Mouse (Mus musculus): ENCODE results near the gene Surf1. TPM values are rescaled to one million over a fixed set of nuclear protein-coding genes. Genes with fewer than 3 reads are reported as not detected.

Gene Surf1
- total and polyA plus RNA-seq, 3 experiments, result 52.1 to 74.8 TPM; not detected in 1

DNA sequence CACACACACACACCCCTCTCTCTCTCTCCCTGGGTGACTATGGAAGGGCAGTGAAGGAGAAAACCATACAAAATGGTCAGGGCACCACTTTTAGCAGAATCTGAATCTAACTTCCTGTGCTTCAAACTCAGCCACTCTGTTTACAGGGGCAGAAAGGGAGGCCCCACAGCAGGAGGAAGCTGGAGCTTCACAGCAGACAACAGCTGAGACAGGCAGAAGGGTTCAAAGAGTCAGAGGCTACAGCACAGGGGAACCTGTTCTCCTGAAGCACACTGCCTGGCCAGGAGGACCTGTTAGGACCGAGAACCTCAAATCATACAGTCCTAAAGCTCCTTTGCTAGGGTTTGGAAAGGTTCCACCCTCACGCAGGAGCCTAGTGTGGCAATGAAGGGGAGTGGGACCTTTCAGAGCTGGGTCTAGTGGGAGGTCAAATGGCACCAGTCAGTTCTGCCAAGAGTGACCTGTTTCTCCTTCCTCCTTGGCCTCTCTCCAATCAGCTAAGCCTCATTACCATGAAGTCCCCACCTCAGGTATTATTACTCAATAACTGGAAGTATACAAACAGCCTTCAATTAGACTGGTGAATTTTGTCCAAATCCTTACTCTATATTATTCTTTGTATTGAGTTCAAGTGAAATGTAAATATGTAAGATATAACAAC is 38.5 kb upstream of the Surf1 start:
- H3K9me3 ChIP-seq (replicated peaks; ENCODE audit: insufficient read depth, low read length), result no peaks in the 10 kb centered on the region
- H3K27ac ChIP-seq (ENCODE audit: control insufficient read depth, low read depth, low read length), result no peak overlapping the region
- TF ChIP-seq MYB (IDR thresholded peaks at IDR 0.05; ENCODE audit: low read depth, low read length) (no peak), POLR2A (IDR thresholded peaks at IDR 0.05; ENCODE audit: control insufficient read depth in 1 of 2, insufficient read depth in 1 of 2, low read depth in 1 of 2, low read length in 2 of 2, poor library complexity in 1 of 2) (no peak), MAZ (IDR thresholded peaks at IDR 0.05; ENCODE audit: low read depth, low read length) (no peak), MAFK (IDR thresholded peaks at IDR 0.05; ENCODE audit: borderline replicate concordance, low read depth, low read length) (no peak), TCF12 (IDR thresholded peaks at IDR 0.05; ENCODE audit: low read depth, low read length) (no peak), GATA1 (IDR thresholded peaks at IDR 0.05; ENCODE audit: low read depth, low read length) (no peak), EP300 (IDR thresholded peaks at IDR 0.05; ENCODE audit: low read depth in 1 of 2, low read length in 2 of 2) (no peak), SIN3A (IDR thresholded peaks at IDR 0.05; ENCODE audit: low read length) (no peak), ELF1 (IDR thresholded peaks at IDR 0.05; ENCODE audit: low read depth, low read length) (no peak), CHD2 (IDR thresholded peaks at IDR 0.05; ENCODE audit: low read length) (no peak), JUND (IDR thresholded peaks at IDR 0.05; ENCODE audit: low read depth, low read length) (no peak), ZC3H11A (IDR thresholded peaks at IDR 0.05; ENCODE audit: low read depth, low read length) (no peak), MXI1 (IDR thresholded peaks at IDR 0.05; ENCODE audit: low read depth, low read length) (no peak), SMC3 (IDR thresholded peaks at IDR 0.05; ENCODE audit: low read depth, low read length) (no peak), POLR2AphosphoS2 (IDR thresholded peaks at IDR 0.05; ENCODE audit: low read length) (no peak), ZMIZ1 (IDR thresholded peaks at IDR 0.05; ENCODE audit: low read depth, low read length) (no peak)
- H3K79me2 ChIP-seq (ENCODE audit: control insufficient read depth, insufficient read depth, low read length, poor library complexity), result no peaks in the 10 kb centered on the region
- H3K4me3 ChIP-seq (ENCODE audit: control insufficient read depth in 1 of 2, insufficient read depth in 1 of 2, low read depth in 2 of 2, low read length in 2 of 2), result no peak overlapping the region
- no peaks in the 10 kb centered on the region for H3K4me1 ChIP-seq (ENCODE audit: control insufficient read depth in 1 of 2, insufficient read depth in 2 of 2, low read length in 2 of 2)
- H3K9ac ChIP-seq (ENCODE audit: control insufficient read depth, low read depth, low read length, poor library complexity, severe bottlenecking), result no peak overlapping the region
- H3K36me3 ChIP-seq (ENCODE audit: control insufficient read depth in 1 of 2, insufficient read depth in 2 of 2, low read length in 2 of 2), result peaks cover 0 to 21% of the 10 kb centered on the region in 2 experiments; a peak in 2 of 4 replicates
- H3K27me3 ChIP-seq (ENCODE audit: control insufficient read depth in 1 of 2, insufficient read depth in 2 of 2, low read length in 2 of 2), result no peaks in the 10 kb centered on the region
- no peak for DNase-seq (ENCODE audit: low read depth, low spot score)

DNA sequence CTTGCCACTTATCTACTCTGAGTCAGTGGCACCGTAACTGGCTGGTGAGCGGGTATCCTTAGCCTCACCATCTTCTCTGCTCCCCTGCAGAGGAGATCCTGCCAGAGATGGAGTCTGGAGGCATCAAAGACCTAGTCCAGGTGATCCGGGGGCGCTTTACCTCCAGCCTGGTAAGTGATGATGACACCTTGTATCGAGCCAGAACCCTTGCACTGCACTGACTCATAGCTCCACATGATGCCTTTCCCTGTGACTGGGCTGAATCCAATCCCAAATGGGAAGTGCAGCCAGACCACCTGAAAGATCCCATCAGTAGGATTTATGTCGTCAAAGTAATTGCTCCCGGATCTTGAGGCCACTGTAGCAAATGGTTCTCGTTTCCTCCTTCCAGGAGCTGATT is 36.5 kb upstream of the Surf1 start:
- no peaks in the 10 kb centered on the region for H3K4me1 ChIP-seq (ENCODE audit: control insufficient read depth in 1 of 2, insufficient read depth in 2 of 2, low read length in 2 of 2)
- no peak overlapping the region for H3K9ac ChIP-seq (ENCODE audit: control insufficient read depth, low read depth, low read length, poor library complexity, severe bottlenecking)
- H3K27me3 ChIP-seq (ENCODE audit: control insufficient read depth in 1 of 2, insufficient read depth in 2 of 2, low read length in 2 of 2), result no peaks in the 10 kb centered on the region
- H3K4me3 ChIP-seq (ENCODE audit: control insufficient read depth in 1 of 2, insufficient read depth in 1 of 2, low read depth in 2 of 2, low read length in 2 of 2), result no peak overlapping the region
- peaks cover 0 to 18% of the 10 kb centered on the region in 2 experiments; a peak in 2 of 4 replicates for H3K36me3 ChIP-seq (ENCODE audit: control insufficient read depth in 1 of 2, insufficient read depth in 2 of 2, low read length in 2 of 2)
- H3K9me3 ChIP-seq (replicated peaks; ENCODE audit: insufficient read depth, low read length), result no peaks in the 10 kb centered on the region
- no peak for DNase-seq (ENCODE audit: low read depth, low spot score)
- H3K27ac ChIP-seq (ENCODE audit: control insufficient read depth, low read depth, low read length), result no peak overlapping the region
- H3K79me2 ChIP-seq (ENCODE audit: control insufficient read depth, insufficient read depth, low read length, poor library complexity), result no peaks in the 10 kb centered on the region
- TF ChIP-seq ZMIZ1 (IDR thresholded peaks at IDR 0.05; ENCODE audit: low read depth, low read length), result no peak
- peak; percentile 3; the same call in 1 of the 2 replicates for TF ChIP-seq POLR2AphosphoS2 (IDR thresholded peaks at IDR 0.05; ENCODE audit: low read length)
- TF ChIP-seq ETS1 (IDR thresholded peaks at IDR 0.05; ENCODE audit: low read depth, low read length), result no peak
- TF ChIP-seq POLR2AphosphoS5 (IDR thresholded peaks at IDR 0.05; ENCODE audit: borderline replicate concordance, low read depth, low read length), result no peak

Measured in MEL (cell line).